Mouse (Mus musculus): Measurements from ENCODE around the gene Rbpms2.

Rbpms2 gene

DNA sequence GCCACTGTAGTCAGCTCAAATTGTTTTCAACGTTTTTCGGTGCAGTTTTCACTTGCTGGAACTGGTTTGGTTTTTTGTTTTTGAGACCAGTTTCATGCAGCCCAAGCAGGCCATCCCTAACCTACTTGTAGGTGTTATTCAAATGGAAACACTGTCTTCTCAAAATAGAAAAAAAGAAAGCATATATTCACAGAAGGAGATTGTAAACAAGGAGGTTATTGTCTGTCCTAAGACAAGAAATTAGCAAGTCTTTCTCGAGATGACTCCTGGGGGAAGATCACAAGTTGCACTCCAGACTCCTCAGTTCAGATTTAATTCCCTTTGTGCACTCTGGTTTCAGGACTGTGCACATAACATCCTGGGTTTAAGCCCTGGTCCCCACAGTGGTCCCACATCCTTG lies 10.1 kb upstream of the Rbpms2 start:
- in situ Hi-C loops (cut with MboI, MseI) = no loop called here

DNA sequence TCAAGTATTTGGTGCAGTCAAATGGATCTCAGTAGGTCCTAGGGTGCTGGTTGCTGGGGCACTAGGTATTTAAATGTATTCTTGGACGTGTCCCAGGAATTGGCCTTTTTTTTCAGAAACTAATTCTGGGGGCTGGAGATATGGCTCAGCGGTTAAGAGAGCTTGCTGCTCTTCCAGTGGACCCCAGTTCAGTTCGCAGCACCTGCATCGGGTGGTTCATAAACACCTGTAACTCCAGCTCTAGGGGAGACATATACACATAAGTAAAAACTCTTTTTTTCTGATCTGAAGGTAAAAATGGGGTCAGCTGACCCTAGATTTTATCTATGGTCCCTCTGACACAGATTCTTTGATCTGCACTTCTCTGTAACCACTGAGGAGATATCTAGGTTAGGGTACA lies 8.3 kb upstream of the Rbpms2 start:
- in situ Hi-C loops (cut with MboI, MseI) = no loop called here

GRCm38 (mm10) chr9:65621666-65622065 lies 7.8 kb upstream of the Rbpms2 start:
- in situ Hi-C loops (cut with MboI, MseI) = no loop called here

DNA sequence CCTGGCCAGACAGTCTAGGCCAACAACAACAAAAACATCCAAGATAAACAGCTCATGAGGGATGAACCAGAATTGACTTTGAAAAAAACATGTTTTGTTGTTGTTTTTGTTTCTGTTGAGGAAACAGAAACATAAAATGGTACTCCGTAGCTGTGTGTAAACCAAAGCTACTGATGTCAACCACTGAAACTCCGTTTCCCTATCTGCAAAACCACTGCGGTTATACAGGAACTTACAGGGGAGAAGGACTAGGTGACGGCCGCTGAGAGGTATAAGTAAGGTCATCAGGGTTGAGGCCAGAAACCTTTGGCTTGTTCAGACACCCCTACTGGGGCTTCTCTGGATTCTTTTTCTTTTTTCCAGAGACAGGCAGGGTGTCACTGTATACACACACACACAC lies 6.6 kb upstream of the Rbpms2 start:
- in situ Hi-C loops (cut with MboI, MseI) = no loop called here

DNA sequence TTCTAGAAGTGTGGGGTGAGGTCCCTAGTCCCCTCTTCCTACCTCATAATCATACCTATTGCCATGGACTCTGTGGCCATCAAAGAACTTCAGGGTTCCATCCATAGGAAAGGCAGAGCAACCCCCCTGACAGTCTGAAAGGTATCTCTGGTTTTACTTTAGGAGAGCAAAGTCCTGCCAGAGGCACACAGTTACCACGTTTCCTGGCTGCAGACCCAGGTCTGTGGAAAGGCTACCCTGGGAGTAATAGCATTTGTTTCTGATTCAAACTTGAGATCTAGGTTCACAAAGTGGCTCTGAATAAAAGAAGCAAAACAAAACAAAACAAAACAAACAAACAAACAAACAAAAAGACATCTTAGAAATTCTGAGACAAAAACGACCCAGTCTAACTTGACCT lies 5.2 kb upstream of the Rbpms2 start:
- in situ Hi-C loops (cut with MboI, MseI) = no loop called here

- in situ Hi-C loops (cut with MboI, MseI) = no loop called here
These were observed 551 bp downstream of the Rbpms2 start for GRCm38 (mm10) chr9:65629767-65630630.

DNA sequence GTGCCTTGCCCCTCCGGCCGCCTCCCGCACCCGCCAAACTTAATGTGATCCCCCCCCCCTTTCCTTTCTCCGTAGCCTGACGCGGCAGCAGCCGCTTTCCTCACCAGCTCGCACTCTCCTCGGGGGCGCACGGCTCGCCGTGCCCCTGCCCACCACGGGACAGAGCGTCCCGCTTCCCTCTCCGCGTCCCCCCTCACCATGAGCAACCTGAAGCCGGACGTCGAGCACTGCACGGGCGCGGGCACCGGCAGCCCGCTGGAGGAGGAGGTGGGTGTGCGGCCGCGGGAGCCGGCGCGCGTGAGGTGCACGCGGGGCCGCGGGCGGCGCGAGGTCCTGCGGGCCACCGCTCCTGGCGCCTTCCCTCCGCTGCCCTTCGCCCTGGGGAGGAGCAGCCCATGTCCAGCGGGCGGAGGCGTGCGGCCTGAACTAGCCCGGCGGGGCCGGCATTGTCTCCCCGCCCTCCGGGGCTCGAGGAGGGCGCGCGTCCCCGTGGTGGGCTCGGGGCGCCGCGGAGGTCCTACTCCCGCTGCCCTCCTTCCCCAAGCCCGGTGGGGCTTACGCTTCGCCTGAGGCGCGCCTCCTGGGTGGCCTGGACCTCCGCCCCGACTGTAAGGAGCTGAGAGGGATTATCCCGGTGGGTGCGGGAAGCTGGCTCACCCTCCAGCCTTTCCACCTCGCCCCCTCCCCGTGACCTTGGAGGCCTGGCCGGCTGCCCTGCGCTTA lies 1.3 kb downstream of the Rbpms2 start:
- in situ Hi-C loops (cut with MboI, MseI) = no loop called here

DNA sequence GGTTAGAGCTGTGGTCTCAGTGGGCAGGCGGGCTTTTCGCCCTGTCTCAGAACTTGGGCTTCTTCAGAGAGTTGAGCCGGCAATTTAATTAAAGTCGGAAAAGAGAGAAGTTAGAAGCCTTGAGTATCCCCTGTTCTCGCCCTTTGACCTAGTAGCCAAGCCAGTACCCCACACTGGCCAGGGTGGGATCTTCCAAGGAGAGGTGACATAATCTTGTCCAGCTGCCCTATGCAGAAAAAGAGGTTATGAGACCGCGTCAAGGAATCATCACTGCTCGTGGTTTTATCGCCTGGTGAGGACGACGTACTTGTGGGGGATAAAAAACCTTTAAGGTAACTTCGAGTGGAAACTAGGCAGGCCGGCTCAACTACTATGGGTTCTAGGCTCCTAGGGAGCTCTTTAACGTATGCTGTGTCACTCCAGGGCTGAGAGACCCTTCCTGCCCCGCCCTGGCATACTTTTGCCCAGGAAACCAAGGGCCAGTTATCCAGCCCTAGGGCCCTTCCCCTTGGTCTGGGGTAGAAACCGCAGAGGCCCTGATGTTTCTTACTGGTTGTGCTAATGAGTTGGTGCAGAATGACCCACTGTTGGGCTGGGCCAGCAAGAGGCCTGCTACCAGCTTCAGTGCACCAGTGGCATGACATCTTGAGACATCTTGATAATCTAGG lies 2.0 kb downstream of the Rbpms2 start:
- in situ Hi-C loops (cut with MboI, MseI) = no loop called here

DNA sequence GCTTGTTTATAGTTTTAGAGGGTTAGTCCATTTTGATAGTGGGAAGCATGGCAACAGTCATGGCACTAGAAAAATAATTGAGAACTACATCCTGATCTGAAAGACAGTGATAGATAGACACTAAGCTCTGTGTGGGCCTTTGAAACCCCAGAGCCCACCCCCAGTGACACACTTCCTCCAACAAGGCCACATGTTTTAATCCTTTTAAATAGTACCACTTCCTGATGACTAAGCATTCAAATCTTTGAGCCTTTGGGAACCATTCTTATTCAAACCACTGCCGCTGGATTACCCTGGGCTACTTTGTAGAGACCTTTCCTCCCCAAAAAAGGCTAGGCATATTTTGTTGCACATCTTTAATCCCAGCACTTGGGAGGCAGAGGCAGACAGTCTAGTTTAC lies 6.3 kb downstream of the Rbpms2 start:
- in situ Hi-C loops (cut with MboI, MseI) = no loop called here

DNA sequence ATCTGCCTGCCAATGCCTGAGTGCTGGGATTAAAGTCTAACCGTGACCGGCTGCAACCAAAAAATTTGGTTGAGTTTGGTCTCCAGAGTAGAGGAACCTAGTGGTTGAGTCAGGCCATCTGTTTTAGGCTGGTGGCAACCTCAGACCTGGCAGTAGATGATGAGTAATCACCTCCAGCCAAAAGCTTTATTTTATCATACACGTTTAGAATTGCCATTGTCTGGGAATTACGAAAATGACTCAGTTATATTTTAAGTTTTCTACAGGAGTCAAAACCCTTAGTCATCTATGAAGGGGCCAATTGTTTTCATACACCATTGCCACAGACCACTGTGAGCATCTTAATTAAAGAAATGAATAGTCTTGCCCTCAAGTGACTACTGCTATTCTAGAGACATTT lies 7.5 kb downstream of the Rbpms2 start:
- in situ Hi-C loops (cut with MboI, MseI) = no loop called here

DNA sequence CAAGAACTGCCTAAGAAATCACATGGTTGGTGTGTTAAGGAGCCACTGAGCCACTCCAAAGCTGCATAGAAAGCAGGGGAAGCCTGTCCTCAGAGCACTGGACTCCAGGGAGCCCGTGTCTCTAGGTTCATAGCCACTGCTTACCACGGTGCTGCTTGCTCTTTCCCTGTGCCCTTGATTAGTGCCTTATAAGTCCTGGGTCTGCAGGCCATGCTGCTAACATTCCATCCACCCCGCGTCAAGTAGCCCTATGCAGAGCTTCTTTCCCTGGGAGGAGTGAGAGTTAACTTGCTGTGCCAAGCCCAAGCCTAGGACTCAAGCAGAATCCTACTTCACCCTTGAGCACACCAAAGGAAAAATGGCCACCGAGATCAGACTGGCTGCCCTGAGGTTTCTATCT lies 9.6 kb downstream of the Rbpms2 start:
- in situ Hi-C loops (cut with MboI, MseI) = no loop called here

- in situ Hi-C loops (cut with MboI, MseI) = no loop called here
These were observed 11.5 kb downstream of the Rbpms2 start for GRCm38 (mm10) chr9:65640838-65641410.

DNA sequence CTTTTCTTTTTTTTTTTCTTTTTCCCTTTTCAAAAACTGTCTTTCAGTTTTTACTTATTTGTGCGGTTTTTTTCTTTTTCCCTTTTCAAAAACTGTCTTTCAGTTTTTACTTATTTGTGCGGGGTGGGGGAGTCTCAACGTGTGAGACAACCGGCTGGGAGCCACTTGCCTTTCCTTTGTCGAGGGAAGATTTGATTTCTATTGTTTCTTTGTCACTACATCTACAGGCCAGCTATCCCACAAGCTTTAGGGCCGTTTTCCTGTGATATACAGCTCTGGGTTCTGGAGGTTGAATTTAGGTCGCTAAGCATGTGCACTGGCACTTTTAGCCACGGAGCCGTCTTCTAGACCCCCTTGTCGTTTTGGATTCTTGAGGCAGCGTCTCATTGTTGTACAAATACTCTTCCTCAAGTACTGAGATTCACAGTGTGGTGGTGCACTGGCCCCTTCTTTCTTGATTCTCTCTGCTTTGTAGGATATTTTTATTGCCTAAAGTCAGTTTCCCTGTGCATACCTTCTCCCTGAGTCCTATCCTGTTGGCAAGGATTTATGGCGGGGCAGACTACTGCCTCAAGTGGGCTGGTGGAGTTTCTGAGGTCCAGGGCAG lies 12.1 kb downstream of the Rbpms2 start:
- in situ Hi-C loops (cut with MboI, MseI) = no loop called here

DNA sequence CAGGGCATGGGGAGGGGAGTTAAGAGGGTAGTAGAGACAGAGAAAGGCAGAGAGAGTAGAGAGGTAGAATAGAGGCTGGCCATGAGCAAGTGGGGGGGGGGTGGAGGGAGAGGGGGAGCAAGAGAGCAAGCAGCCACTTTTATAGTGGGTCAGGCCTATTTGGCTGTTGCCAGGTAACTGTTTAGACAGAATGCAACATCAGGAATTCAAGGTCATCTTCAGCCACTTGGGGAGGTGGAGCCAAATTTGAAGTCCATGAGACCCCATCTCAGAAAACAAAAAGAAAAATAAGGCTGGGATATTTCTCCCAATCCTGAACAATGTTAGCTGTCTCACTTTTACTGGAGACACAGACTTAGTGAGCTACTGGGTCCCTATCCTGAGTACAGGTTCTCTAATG lies 13.1 kb downstream of the Rbpms2 start:
- in situ Hi-C loops (cut with MboI, MseI) = no loop called here

DNA sequence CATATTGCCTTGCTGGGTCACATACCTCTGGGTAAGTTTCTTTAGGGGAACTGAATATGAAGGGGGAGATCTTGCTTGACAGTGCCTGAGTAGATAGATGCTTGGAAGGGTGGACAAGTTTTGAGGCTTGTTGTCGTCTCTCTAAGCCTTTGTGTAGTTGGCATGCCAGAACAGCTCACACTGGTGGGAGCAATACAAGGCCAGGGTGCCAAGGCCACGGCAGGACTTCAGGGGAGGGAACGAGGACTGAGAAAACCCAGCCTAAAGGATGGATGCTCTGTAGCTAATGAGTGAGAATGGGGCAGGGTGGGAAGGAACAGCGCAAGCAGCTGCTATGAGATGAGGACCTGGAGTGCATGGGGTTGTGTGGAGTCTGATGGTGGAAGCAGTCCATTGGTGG lies 15.5 kb downstream of the Rbpms2 start:
- in situ Hi-C loops (cut with MboI, MseI) = no loop called here

DNA sequence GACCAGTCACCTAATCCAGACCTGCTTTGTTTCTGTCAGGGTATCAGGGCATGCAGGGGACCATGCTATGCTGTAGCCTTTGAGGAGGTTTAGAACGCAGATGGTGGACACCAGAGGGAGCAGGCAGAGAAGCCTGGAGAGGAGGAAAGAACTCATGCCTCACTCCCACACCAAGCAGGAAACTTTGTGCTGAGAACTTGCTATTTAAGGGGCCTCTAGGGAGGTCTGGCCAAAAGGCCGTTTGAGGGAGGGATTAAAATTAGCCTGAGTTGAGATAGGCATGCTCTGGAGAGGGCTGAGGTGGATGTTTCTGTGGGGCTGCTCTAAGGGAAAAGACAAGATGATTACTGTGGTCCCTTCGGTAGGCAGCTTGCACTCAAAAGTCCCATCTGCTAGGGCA lies 16.5 kb downstream of the Rbpms2 start:
- in situ Hi-C loops (cut with MboI, MseI) = no loop called here

GRCm38 (mm10) chr9:65646782-65647181 lies 17.3 kb downstream of the Rbpms2 start:
- in situ Hi-C loops (cut with MboI, MseI) = no loop called here

DNA sequence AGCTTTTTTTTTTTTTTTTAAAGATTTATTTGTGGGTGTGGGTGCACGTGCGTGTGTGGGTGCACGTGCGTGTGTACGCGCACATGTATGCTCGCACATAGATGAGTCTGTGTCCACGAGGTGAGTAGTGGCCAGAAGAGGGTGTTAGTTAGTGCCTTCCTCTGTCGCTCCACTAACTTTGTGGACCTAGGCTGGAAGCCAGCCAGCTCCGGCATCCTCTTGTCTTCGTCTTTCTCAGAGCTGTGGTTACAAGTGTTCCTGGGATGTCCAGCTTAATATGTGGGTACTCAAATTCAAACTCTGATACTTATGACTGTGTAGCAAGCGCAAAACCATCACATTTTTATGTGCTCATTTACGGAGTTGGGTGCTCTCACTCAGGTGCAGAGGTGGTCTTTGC lies 19.3 kb downstream of the Rbpms2 start:
- in situ Hi-C loops (cut with MboI, MseI) = no loop called here

DNA sequence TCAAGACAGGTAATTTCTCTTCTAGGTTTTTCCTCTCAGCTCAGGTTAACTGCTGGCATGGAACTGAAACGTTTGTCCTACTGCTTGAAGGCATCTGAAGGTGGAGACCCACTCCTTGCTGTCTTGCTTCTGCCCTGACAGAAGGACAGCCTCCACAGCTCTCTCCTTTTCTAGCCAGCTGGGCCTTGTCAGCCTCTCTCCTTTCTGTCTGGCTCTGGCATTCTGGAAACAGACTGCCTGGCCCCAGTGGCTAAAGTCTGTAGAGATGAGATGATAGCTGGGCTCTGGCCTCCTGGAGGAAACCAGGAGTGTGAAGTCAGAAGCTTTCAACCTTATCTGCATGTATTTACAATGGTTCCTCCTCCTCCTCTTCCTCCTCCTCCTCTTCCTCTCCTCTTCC lies 20.5 kb downstream of the Rbpms2 start:
- in situ Hi-C loops (cut with MboI, MseI) = loop anchor here (10.0 kb wide), 1 partner anchor 395 kb away; no protein-coding TSS in a partner anchor

GRCm38 (mm10) chr9:65651957-65652356 lies 22.5 kb downstream of the Rbpms2 start:
- in situ Hi-C loops (cut with MboI, MseI) = loop anchor here (10.0 kb wide), 1 partner anchor 397 kb away; no protein-coding TSS in a partner anchor

GRCm38 (mm10) chr9:65653741-65654140 lies 24.3 kb downstream of the Rbpms2 start:
- in situ Hi-C loops (cut with MboI, MseI) = loop anchor here (10.0 kb wide), 1 partner anchor 399 kb away; no protein-coding TSS in a partner anchor
